Mouse (Mus musculus) hindbrain, embryonic 13.5 days (tissue): ENCODE data around the gene Ooep. TPM values are rescaled to one million over a fixed set of nuclear protein-coding genes. Genes with fewer than 3 reads are reported as not detected.
"Not testable (repeated sequence)": the region's sequence is repeated elsewhere in the genome, so short reads cannot be mapped to it uniquely, and the experiment has no call there.

Experiments used
- ATAC-seq: fragments of 200-750 bp; cut with Nextera tagmentation; 2 replicates; pipeline ENCODE4 v1.8.0; 2017; ENCODE audit warnings: moderate TSS enrichment; ENCODE audit not compliant: low FRiP score
- H3K27ac ChIP-seq: fragments of 300-500 bp; sonication (generic); 2 replicates; pipeline ENCODE4 v1.5.1; 2015; ENCODE audit warnings: inconsistent platforms, mild to moderate bottlenecking, moderate library complexity
- H3K27me3 ChIP-seq: fragments of 300-500 bp; sonication (generic); 2 replicates; pipeline ENCODE4 v1.6.1; 2015; ENCODE audit warnings: mild to moderate bottlenecking, inconsistent platforms
- H3K36me3 ChIP-seq: fragments of 300-500 bp; sonication (generic); 2 replicates; pipeline ENCODE4 v1.6.1; 2015; ENCODE audit warnings: mild to moderate bottlenecking, inconsistent platforms
- H3K4me1 ChIP-seq: fragments of 300-500 bp; sonication (generic); replicated peaks from 2 replicates; pipeline ENCODE4 v1.6.1; 2015; ENCODE audit warnings: inconsistent platforms
- H3K4me2 ChIP-seq: fragments of 300-500 bp; sonication (generic); 2 replicates; pipeline ENCODE4 v1.6.1; 2015; ENCODE audit warnings: inconsistent platforms, mild to moderate bottlenecking, moderate library complexity
- H3K4me3 ChIP-seq: fragments of 300-500 bp; sonication (generic); 2 replicates; pipeline ENCODE4 v1.5.1; 2015; ENCODE audit warnings: mild to moderate bottlenecking, inconsistent platforms
- H3K9ac ChIP-seq: fragments of 300-500 bp; sonication (generic); 2 replicates; pipeline ENCODE4 v1.6.1; 2015; ENCODE audit warnings: mild to moderate bottlenecking, inconsistent platforms
- H3K9me3 ChIP-seq: fragments of 300-500 bp; sonication (generic); 2 replicates; pipeline ENCODE4 v1.6.1; 2016; ENCODE audit warnings: inconsistent platforms
- WGBS: fragments of 180-500 bp; shearing (Covaris S2); methylation state at CpG from one replicate; pipeline ENCODE4 v1.1.7; 2015; 5-methylcytosine and 5-hydroxymethylcytosine counted together
- polyA plus RNA-seq: library from polyadenylated mRNA; unstranded; fragments of >200 nt; fragmentation: Nextera tagmentation; extraction: Ambion mirVana; gene quantifications from 2 replicates; pipeline ENCODE4 v1.2.1, GENCODE M21; 2015

Gene Ooep
- polyA plus RNA-seq, 1 experiment from 2014 or later = 7.9 TPM

DNA sequence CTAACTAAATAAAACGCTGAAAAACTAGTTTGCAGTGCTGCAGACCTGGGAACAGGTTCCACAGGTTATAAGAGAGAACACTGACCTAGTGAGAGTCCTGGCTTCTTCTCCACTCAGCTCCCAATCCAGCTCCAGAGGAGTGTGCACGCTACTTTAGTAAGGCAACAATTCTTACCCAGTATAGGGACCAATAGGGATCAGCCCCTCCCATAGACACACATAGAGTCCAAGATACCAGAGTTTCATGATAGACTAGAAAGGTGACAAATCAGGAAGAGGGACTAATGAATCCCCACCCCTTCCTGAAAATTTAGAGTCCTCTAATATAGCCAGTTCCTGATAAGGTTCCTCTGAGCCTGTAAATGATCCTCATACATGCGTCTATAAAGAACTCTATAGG is 31.5 kb downstream of the Ooep start:
- Histone ChIP-seq H3K9ac (no peak overlapping the region), H3K4me2 (no peak overlapping the region), H3K9me3 (no peaks in the 10 kb centered on the region), H3K4me3 (no peak overlapping the region), H3K36me3 (no peaks in the 10 kb centered on the region), H3K4me1 (no peaks in the 10 kb centered on the region), H3K27me3 (no peaks in the 10 kb centered on the region), H3K27ac (no peak overlapping the region)
- no peak for ATAC-seq
- WGBS = 79% methylated on average over 3 of the region's 3 CpGs

- ATAC-seq, H3K27me3 ChIP-seq: not testable (repeated sequence)
- 74% methylated on average over 4 of the region's 4 CpGs for WGBS
These were observed 33.3 kb downstream of the Ooep start for GRCm38 (mm10) chr9:78345235-78345634.

DNA sequence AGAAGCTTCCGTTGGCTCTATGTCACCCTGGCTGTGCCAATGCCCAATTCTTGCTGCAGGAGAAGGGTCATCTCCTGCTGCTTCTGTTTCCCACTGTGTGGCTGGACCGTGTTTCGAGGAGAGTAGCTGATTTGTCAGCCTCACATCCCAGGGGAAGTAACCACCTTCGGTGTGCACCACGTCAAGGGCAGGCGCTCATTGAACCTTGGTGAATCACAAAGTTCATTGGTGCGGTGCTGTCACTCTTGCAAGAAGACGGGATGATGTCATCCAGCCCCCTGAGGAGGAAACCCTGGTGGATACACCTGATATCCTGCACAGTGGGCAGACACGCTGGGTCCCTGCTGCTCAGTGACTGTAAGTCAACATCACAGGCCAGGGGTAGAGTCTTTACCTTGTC is 35.5 kb downstream of the Ooep start:
- 85% methylated on average over 9 of the region's 9 CpGs for WGBS
- H3K9me3 ChIP-seq = not testable (repeated sequence)

More at GRCm38 (mm10) chr9:78345235-78345634, 33.3 kb downstream of the Ooep start:
- H3K4me3 ChIP-seq, H3K4me2 ChIP-seq, H3K27ac ChIP-seq, H3K9ac ChIP-seq, H3K36me3 ChIP-seq, H3K9me3 ChIP-seq, H3K4me1 ChIP-seq: not testable (repeated sequence)

GRCm38 (mm10) chr9:78342494-78342893 is 36.0 kb downstream of the Ooep start:
- not testable (repeated sequence) for H3K4me1 ChIP-seq, H3K9me3 ChIP-seq, H3K4me3 ChIP-seq, H3K27ac ChIP-seq, H3K27me3 ChIP-seq, ATAC-seq, H3K9ac ChIP-seq, H3K4me2 ChIP-seq, H3K36me3 ChIP-seq
- WGBS = 92% methylated on average over 4 of the region's 4 CpGs

More for the DNA sequence above, 35.5 kb downstream of the Ooep start:
- not testable (repeated sequence) for H3K36me3 ChIP-seq, H3K9ac ChIP-seq, H3K27me3 ChIP-seq, H3K4me2 ChIP-seq, H3K4me1 ChIP-seq, H3K27ac ChIP-seq, ATAC-seq, H3K4me3 ChIP-seq

DNA sequence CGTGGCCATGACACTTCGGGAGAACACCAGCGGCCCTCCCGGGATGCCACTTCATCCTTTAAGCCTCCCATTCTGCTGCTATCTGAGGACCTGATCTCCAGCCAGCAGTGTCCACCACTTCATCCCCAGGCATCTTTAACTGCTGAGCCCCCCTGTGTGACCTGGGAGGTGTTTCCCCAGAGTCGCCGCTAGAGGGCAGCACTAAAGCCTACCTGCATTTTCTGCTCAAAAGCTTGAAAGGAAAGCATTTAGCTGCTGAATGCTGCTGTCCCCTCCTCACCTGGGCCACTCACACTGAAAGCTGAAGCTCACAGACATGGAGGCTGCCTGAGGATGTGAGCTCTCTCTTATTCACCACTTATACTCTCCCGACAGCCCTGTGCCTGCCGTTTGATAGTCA is 38.2 kb downstream of the Ooep start:
- H3K4me2 ChIP-seq, H3K9me3 ChIP-seq, H3K27ac ChIP-seq, H3K9ac ChIP-seq, H3K36me3 ChIP-seq, H3K27me3 ChIP-seq, H3K4me3 ChIP-seq, ATAC-seq, H3K4me1 ChIP-seq: not testable (repeated sequence)
- WGBS = 17% methylated on average over 8 of the region's 8 CpGs

- H3K4me3 ChIP-seq, H3K9ac ChIP-seq, H3K9me3 ChIP-seq, H3K27me3 ChIP-seq, H3K4me2 ChIP-seq, H3K36me3 ChIP-seq, ATAC-seq, H3K4me1 ChIP-seq, H3K27ac ChIP-seq: not testable (repeated sequence)
These were observed 41.5 kb downstream of the Ooep start for GRCm38 (mm10) chr9:78337050-78337449.

- not testable (repeated sequence) for H3K9me3 ChIP-seq, H3K4me1 ChIP-seq, H3K9ac ChIP-seq, H3K27ac ChIP-seq, H3K4me3 ChIP-seq, ATAC-seq, H3K36me3 ChIP-seq, H3K4me2 ChIP-seq, H3K27me3 ChIP-seq
- WGBS = 82% methylated on average over 1 of the region's 1 CpGs
These were observed 51.2 kb downstream of the Ooep start, which contains the start of gene Omt2b for GRCm38 (mm10) chr9:78327289-78327688. Omt2b (plus strand) TSS chr9:78327589.

Other genes with a start within 250 kb of the Ooep start
- gene Gsta4, start 196.0 kb downstream of the Ooep start, polyA plus RNA-seq = 27.5 and 34.4 TPM in 2 replicates
- gene Gsta1, start 148.1 kb downstream of the Ooep start, polyA plus RNA-seq = not detected in 2 replicates
- gene Gm3776, start 121.6 kb downstream of the Ooep start, polyA plus RNA-seq = not detected in 2 replicates
- not detected in 2 replicates for gene Gm10639, start 88.8 kb downstream of the Ooep start, polyA plus RNA-seq
- not detected in 2 replicates for gene Omt2a, start 63.9 kb downstream of the Ooep start, polyA plus RNA-seq
- gene Omt2b, start 51.1 kb downstream of the Ooep start, polyA plus RNA-seq = not detected in 2 replicates
- not detected in 2 replicates for gene Gsta2, start 22.9 kb downstream of the Ooep start, polyA plus RNA-seq
- 2.4 and 3.1 TPM in 2 replicates for gene Dppa5a, start 10.5 kb downstream of the Ooep start, polyA plus RNA-seq
- gene Ddx43, start 17.1 kb upstream of the Ooep start, polyA plus RNA-seq = 0.28 and 0.31 TPM in 2 replicates
- 0.71 and 0.74 TPM in 2 replicates for gene Cgas, start 64.5 kb upstream of the Ooep start, polyA plus RNA-seq
- gene Mto1, start 69.5 kb upstream of the Ooep start, polyA plus RNA-seq = 27.3 and 28.8 TPM in 2 replicates
- 0.99 and 1.3 TPM in 2 replicates for gene Gm17324, start 70.1 kb upstream of the Ooep start, polyA plus RNA-seq
- 3,538 and 3,562 TPM in 2 replicates for gene Eef1a1, start 110.4 kb upstream of the Ooep start, polyA plus RNA-seq
- gene Slc17a5, start 209.3 kb upstream of the Ooep start, polyA plus RNA-seq = 18.8 and 19.4 TPM in 2 replicates
- gene Cd109, start 236.8 kb upstream of the Ooep start, polyA plus RNA-seq = 1.6 and 2.0 TPM in 2 replicates